Mouse (Mus musculus) midbrain, embryonic 11.5 days (tissue): ENCODE results near the gene B3galt2. TPM values are rescaled to one million over a fixed set of nuclear protein-coding genes. Genes with fewer than 3 reads are reported as not detected.
A peak's percentile ranks its signal among the peaks of the same experiment; 100 is the strongest.
"Not testable (repeated sequence)": the region's sequence is repeated elsewhere in the genome, so short reads cannot be mapped to it uniquely, and the experiment has no call there.

Source experiments
- ATAC-seq: fragments of 200-750 bp; cut with Nextera tagmentation; 2 replicates; pipeline ENCODE4 v1.8.0; 2017; ENCODE audit warnings: moderate TSS enrichment, moderate library complexity; ENCODE audit not compliant: low FRiP score
- DNase-seq: peaks from one replicate; pipeline ENCODE4 v3.0.0; 2015; ENCODE audit warnings: low spot score; ENCODE audit errors: missing footprints
- H3K27ac ChIP-seq: fragments of 300-500 bp; sonication (generic); 2 replicates; pipeline ENCODE4 v1.5.1; 2014; ENCODE audit warnings: low read depth, low read length
- H3K27me3 ChIP-seq: fragments of 300-500 bp; sonication (generic); 2 replicates; pipeline ENCODE4 v1.6.1; 2014; ENCODE audit warnings: mild to moderate bottlenecking, low read length, moderate library complexity, mixed read lengths; ENCODE audit not compliant: control insufficient read depth, insufficient read depth
- H3K36me3 ChIP-seq: fragments of 300-500 bp; sonication (generic); 2 replicates; pipeline ENCODE4 v1.6.1; 2014; ENCODE audit warnings: mild to moderate bottlenecking, low read length, moderate library complexity, mixed read lengths; ENCODE audit not compliant: control insufficient read depth, insufficient read depth
- H3K4me1 ChIP-seq: fragments of 300-500 bp; sonication (generic); 2 replicates; pipeline ENCODE4 v1.6.1; 2014; ENCODE audit warnings: low read length; ENCODE audit not compliant: control insufficient read depth, insufficient read depth
- H3K4me2 ChIP-seq: fragments of 300-500 bp; sonication (generic); 2 replicates; pipeline ENCODE4 v1.6.1; 2014; ENCODE audit warnings: mild to moderate bottlenecking, moderate library complexity
- H3K4me3 ChIP-seq: fragments of 300-500 bp; sonication (generic); 2 replicates; pipeline ENCODE4 v1.5.1; 2014; ENCODE audit warnings: low read depth, low read length
- H3K9ac ChIP-seq: fragments of 300-500 bp; sonication (generic); 2 replicates; pipeline ENCODE4 v1.6.1; 2014; ENCODE audit warnings: low read length
- H3K9me3 ChIP-seq: fragments of 300-500 bp; sonication (generic); 2 replicates; pipeline ENCODE4 v1.6.1; 2016; ENCODE audit warnings: low read length; ENCODE audit not compliant: control insufficient read depth
- WGBS: fragments of 180-500 bp; shearing (Covaris S2); extraction: QIAGEN DNeasy Blood & Tissue Kit; methylation state at CpG from one replicate; pipeline ENCODE4 v1.1.7; 2014; 5-methylcytosine and 5-hydroxymethylcytosine counted together
- polyA plus RNA-seq: library from polyadenylated mRNA; unstranded; fragments of >200 nt; fragmentation: Nextera tagmentation; extraction: Ambion mirVana; gene quantifications from 2 replicates; pipeline ENCODE4 v1.2.1, GENCODE M21; 2014

Gene B3galt2
- polyA plus RNA-seq, 1 experiment from 2014 or later = 1.2 TPM

DNA sequence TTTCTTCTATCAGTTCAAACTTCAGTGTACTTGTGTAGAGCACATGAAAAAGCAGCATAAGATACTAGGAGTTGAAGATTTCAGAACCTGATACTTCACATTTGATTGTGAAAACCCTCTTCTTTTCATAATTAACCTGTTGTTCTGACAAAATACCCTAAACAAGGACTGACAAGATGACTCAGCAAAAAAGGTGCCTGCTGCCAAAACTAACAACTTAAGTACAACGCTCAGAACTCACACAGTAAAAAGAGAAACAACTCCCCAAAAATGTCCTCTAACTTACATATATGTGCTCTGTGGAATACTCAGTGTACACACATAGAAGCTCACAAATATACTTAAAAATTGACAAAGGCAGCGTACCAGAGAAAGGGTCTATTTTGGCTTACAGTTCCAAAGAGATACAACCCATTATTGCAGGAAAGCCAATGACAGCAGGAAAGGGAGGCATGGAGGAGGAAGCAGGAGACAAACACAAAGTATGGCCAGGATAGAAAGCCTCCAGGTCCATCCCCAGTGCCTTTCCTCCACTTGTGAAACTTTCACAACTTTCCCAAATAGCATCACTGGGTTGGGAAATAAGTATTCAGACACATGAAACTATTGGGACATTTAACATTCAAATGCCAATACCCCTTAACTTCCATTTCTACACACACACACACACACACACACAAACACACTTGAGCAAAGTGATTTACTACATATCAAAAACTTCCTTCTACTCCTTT lies 7.4 kb upstream of the B3galt2 start:
- Histone ChIP-seq H3K9me3 (no peaks in the 10 kb centered on the region), H3K4me3 (no peak overlapping the region), H3K4me2 (no peak overlapping the region), H3K4me1 (no peaks in the 10 kb centered on the region), H3K27me3 (no peaks in the 10 kb centered on the region), H3K36me3 (no peaks in the 10 kb centered on the region), H3K9ac (no peak overlapping the region), H3K27ac (no peak overlapping the region)
- DNase-seq (no peak), ATAC-seq (no peak)
- WGBS = 89% methylated on average over 2 of the region's 2 CpGs

- peaks cover 3% of the 10 kb centered on the region; the same call in 1 of the 2 replicates for H3K4me1 ChIP-seq
- DNase-seq = peak; percentile 85
- WGBS = 100% methylated on average over 2 of the region's 2 CpGs
- H3K4me2 ChIP-seq = no peak overlapping the region
- ATAC-seq = peak; percentile 43
- H3K27ac ChIP-seq = no peak overlapping the region
- H3K27me3 ChIP-seq = no peaks in the 10 kb centered on the region
- H3K9me3 ChIP-seq = no peaks in the 10 kb centered on the region
- H3K4me3 ChIP-seq = no peak overlapping the region
- no peaks in the 10 kb centered on the region for H3K36me3 ChIP-seq
- H3K9ac ChIP-seq = no peak overlapping the region
These were observed 3.8 kb downstream of the B3galt2 start for GRCm38 (mm10) chr1:143644221-143644620.

DNA sequence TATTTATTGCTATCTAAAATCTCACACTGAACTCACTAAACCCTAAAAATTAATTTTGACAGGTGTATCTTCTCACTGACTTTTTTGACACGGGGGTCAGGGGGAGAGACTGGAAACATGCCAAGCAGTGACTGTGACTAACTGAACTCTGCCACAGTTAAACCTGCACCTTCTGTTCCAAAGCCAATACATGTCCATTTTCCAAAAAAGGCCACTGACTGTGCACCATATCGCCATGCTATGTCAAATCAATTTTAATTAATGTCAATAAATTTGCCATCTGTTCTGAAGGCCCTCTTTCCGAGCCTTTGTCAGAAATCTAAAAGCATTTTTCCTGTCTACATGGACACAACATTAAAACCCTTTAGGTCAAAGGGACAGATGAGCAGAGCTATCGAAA lies 4.9 kb downstream of the B3galt2 start:
- Histone ChIP-seq H3K9ac (no peak overlapping the region), H3K4me1 (0 out of 2 replicates have a peak, but pooled peaks cover 3% of the 10 kb centered on the region), H3K27ac (no peak overlapping the region), H3K27me3 (no peaks in the 10 kb centered on the region), H3K9me3 (no peaks in the 10 kb centered on the region), H3K4me2 (no peak overlapping the region), H3K36me3 (no peaks in the 10 kb centered on the region), H3K4me3 (no peak overlapping the region)
- ATAC-seq (no peak), DNase-seq (no peak)
- 62% methylated on average over 4 of the region's 4 CpGs for WGBS

GRCm38 (mm10) chr1:143646219-143646618 lies 5.8 kb downstream of the B3galt2 start:
- no peak overlapping the region for H3K4me3 ChIP-seq
- H3K27ac ChIP-seq = no peak overlapping the region
- H3K9ac ChIP-seq = no peak overlapping the region
- H3K36me3 ChIP-seq = no peaks in the 10 kb centered on the region
- no peaks in the 10 kb centered on the region for H3K27me3 ChIP-seq
- DNase-seq (no peak), ATAC-seq (no peak)
- 82% methylated on average over 4 of the region's 4 CpGs for WGBS
- H3K9me3 ChIP-seq = no peaks in the 10 kb centered on the region
- no peaks in the 10 kb centered on the region for H3K4me1 ChIP-seq
- H3K4me2 ChIP-seq = no peak overlapping the region

- no peak for ATAC-seq
- Histone ChIP-seq H3K36me3 (no peaks in the 10 kb centered on the region), H3K27ac (no peak overlapping the region), H3K9me3 (no peaks in the 10 kb centered on the region), H3K27me3 (no peaks in the 10 kb centered on the region), H3K4me1 (no peaks in the 10 kb centered on the region), H3K4me3 (no peak overlapping the region), H3K9ac (no peak overlapping the region), H3K4me2 (no peak overlapping the region)
- DNase-seq = no peak
- 97% methylated on average over 2 of the region's 2 CpGs for WGBS
These were observed 9.9 kb downstream of the B3galt2 start for GRCm38 (mm10) chr1:143650317-143650716.

DNA sequence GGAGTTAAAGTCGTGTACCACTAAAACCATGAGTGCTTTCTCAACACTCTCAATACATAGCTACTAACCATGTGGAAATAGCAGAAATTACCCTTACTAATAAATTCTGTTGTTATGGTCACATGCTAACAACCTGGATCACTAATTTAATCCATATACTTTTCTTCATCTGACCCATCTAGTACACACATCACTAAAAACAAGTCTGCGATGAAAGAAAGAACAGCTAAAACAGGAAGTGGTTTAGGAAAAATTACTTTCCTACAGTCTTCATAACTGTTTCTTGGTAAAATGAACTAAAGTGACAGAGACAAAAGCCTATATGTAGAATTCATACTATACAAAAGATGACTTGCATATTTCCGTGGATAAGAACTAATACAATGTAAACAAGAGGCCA lies 13.2 kb downstream of the B3galt2 start:
- Histone ChIP-seq H3K4me1 (no peaks in the 10 kb centered on the region), H3K9me3 (no peaks in the 10 kb centered on the region), H3K27ac (no peak overlapping the region), H3K27me3 (no peaks in the 10 kb centered on the region), H3K4me3 (no peak overlapping the region), H3K36me3 (no peaks in the 10 kb centered on the region), H3K9ac (no peak overlapping the region), H3K4me2 (no peak overlapping the region)
- 91% methylated on average over 3 of the region's 3 CpGs for WGBS
- ATAC-seq (no peak), DNase-seq (no peak)

DNA sequence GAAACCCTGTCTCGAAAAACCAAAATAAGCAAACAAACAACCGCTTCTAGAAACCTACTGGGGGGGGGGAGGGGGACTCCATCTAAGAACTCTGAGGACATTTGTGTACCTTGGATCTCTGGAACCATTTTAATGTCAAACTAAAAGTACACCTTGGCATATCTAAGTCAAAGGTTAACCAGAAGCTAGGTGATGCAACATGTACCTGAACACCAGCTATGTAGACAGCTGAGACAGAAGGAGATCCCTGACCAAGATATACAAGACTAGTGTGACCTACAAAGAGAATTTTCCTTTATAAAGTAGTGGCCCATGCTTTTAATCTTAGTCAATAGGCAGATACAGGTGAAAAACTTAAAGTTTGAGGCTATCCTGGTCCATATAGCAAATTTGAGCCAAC lies 22.7 kb downstream of the B3galt2 start:
- Histone ChIP-seq H3K9me3 (no peaks in the 10 kb centered on the region), H3K4me3 (no peak overlapping the region), H3K9ac (no peak overlapping the region), H3K27me3 (no peaks in the 10 kb centered on the region), H3K27ac (no peak overlapping the region), H3K4me1 (no peaks in the 10 kb centered on the region), H3K4me2 (no peak overlapping the region), H3K36me3 (no peaks in the 10 kb centered on the region; the same call in 1 of the 2 replicates)
- WGBS = 97% methylated on average over 2 of the region's 2 CpGs
- no peak for ATAC-seq
- peak; percentile 23 for DNase-seq

GRCm38 (mm10) chr1:143664786-143665185 lies 24.3 kb downstream of the B3galt2 start:
- DNase-seq = peak; percentile 78
- H3K9ac ChIP-seq, H3K36me3 ChIP-seq, H3K4me2 ChIP-seq, H3K4me1 ChIP-seq, H3K9me3 ChIP-seq, H3K4me3 ChIP-seq, H3K27me3 ChIP-seq, H3K27ac ChIP-seq, ATAC-seq: not testable (repeated sequence)
- 94% methylated on average over 4 of the region's 4 CpGs for WGBS

- Histone ChIP-seq H3K27me3 (no peaks in the 10 kb centered on the region), H3K36me3 (peaks cover 5% of the 10 kb centered on the region; the same call in 1 of the 2 replicates), H3K4me3 (no peak overlapping the region), H3K4me1 (no peaks in the 10 kb centered on the region), H3K4me2 (no peak overlapping the region), H3K9me3 (no peaks in the 10 kb centered on the region), H3K9ac (no peak overlapping the region), H3K27ac (no peak overlapping the region)
- 97% methylated on average over 4 of the region's 4 CpGs for WGBS
- ATAC-seq (no peak), DNase-seq (no peak)
These were observed 35.4 kb downstream of the B3galt2 start for GRCm38 (mm10) chr1:143675734-143676361.
